Mouse (Mus musculus) urinary bladder, postnatal 4 days (tissue): Measurements from ENCODE around the gene Hexim1.

Experiments used
- DNase-seq, 2 experiments: peaks; one replicate each; pipeline ENCODE4 v3.0.0; 2021 to 2022; ENCODE audit warnings: low spot score in 2 of 2

The Hexim1 gene

GRCm38 (mm10) chr11:103147766-103148165 lies 31.7 kb downstream of the Hexim1 start:
- no peak for DNase-seq

DNA sequence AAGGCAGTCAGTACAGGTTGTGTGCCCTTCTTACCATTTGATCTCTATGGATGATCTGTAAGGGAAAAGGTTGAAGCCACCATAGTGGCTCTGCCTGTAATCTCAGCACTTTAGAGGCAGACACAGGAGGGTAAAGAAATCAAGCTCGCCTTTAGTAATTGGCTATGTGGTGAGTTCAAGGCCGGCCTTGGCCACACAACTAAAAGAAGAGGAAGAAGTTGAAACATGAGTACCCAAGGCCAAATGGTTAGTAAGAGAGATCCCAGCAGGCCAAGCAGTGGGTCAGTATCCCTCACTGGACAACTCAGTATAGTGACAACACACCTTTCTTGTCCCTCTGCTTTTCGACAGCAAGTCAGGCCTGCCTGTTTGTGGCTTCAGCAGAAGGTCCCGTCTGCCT lies 33.7 kb downstream of the Hexim1 start:
- no peak for DNase-seq

DNA sequence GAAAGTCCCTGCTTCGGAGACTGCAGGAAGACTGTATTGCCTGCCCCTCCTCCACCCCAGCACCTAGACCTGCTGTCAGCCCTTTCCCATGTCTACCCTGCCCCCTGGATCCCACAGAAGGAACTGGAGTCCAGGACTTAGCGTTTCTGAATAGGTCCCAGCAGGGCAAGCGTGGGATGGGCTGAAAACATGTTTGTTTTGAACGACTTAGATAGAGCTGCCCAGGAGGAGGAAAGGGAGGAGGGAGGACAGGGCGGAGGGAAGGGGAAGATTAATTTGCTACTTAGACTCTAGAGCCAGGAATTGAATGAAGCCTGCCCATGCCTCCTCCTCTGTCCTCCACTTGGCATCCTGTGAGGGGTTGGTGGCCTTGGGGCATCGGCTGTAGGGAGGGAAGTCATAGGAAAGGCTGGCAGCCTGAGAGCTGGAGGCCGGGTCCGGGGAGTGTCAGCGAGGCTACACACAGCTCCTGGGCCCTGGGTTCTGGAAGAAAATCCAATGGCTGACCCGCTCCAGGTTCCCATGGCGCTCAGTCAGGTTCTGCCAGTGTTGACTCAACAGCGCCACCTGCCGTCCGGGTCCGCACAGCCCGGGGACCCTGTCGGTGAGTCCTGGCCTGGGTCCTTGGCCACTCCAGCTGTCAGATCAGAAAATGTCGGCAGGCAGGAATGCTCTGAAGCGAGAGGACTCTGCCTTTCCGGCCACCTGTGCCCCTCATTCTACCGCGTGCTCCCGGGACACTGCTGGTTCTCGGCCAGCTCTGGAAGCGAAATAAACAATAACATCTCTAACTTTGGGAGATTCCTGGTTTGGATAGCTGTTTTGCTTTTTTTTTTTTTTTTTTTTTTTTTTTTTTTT lies 42.8 kb downstream of the Hexim1 start:
- peak; percentile 94 to 98 for DNase-seq

DNA sequence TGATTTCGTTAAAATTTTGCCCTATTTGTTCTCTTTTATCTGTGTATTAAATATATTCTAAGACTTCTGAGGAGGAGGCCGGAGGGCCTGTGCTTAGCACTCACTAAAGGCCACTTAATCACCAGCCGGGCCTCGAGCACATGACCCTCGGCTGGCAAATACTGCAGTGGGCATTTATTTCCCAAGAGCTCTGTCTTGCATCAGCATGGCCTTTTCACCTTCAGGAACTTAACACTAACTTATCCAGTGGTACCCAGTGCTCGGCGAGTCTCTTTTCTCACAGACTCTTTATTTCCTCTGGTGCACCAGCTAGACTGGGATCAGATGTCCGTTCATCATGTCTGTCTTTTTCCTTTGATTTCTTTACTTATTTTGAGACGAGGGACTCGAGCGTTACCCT lies 44.7 kb downstream of the Hexim1 start:
- DNase-seq = no peak

DNA sequence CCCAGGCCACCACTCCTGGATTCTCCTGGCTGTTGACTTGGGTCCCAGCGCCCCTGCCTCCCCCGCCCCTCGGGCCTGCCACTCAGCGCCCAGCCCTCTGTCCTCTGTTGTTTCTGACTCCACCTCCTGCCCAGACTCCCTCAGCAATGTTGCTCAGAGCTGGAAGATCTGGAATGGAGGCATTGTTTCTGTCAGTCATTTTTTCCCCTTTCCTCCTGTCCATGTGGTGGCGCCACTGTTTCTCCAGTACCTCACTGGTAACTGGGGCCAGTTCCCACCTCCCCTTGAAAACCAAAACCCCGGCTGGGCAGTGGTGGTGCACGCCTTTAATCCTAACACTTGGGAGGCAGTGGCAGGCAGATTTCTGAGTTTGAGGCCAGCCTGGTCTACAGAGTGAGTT lies 45.4 kb downstream of the Hexim1 start:
- DNase-seq = no peak

DNA sequence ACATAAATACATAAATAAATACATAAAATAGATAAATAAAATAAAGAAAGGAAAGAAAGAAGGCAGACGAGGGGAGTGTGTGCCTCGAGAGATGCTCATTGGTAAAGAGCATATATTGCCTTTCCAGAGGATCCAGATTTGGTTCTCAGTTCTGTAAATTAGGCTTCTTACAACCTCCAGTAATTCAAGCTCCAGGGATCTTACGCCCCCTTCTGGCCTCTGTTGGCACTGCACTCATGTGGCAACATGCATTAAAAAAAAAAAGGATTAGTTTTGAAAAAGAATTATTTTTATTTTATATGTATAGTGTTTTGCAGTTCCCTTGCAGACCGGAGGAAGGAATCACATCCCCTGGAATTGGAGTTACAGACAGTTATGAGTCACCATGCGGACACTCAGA lies 46.1 kb downstream of the Hexim1 start:
- DNase-seq = no peak

DNA sequence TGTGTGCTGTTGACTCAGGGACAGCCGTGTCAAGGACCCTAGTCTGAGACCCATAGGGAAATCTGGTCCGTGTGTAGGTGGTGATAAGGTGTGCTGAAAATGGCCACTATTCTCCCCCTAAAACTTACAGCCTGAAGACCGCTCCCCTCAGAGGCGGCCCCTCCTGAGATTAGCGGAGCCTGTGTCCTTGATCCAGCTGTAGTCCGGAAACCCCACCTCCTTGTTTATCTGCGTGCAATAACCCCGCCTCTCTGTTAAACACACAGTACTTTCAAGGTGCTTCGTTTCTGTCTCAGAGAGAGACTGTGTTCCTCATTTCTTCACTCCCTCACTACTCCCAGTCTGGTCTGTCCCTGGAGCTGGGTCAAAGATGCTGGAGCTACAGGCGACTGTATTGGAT lies 48.4 kb downstream of the Hexim1 start:
- no peak for DNase-seq

DNA sequence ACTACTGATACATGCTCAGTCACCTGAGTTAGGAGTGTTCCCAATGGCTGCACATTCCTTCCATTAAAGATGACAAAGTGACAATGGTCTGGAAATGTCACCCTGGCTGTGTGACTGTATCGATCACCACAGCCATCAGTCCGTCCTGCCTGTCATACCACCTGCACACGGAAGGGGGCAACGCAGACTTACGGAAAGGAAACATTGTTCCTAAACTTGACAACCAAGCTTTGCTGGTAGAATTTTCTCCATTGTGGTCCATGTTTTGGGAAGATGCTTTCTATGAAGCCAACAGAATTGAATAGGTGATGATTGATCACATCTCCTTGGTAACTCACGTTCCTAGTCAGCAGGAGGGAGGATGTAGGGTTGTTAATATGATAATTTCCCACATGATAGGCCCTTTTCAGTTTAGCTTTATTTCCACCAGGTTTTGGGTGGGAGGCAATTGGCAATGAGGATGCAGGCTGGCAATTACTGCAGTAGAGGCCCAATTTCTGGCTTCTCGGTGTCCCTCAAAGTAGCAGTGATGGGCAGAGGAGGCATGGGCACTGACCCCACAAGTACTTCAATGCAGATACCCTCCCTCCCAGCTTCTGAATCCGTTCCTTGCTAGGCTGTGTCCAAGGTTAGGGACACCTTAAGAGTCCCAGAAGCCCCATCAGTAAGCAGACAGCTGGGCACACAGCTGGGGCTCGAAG lies 52.8 kb downstream of the Hexim1 start:
- peak in 1 of 2 experiments; percentile 45 for DNase-seq
